Mouse (Mus musculus): ENCODE results near the gene Pik3r5.

GRCm38 (mm10) chr11:68508619-68509018, 76.7 kb downstream of the Pik3r5 start:
- TF ChIP-seq GATA1 (IDR thresholded peaks at IDR 0.05; ENCODE audit: borderline replicate concordance, low read length), result no peak
- no peak for TF ChIP-seq FLI1 (IDR thresholded peaks at IDR 0.05; ENCODE audit: low read length)
